Mouse (Mus musculus) forebrain, embryonic 14.5 days (tissue): ENCODE data around the gene Olfr298. TPM values are rescaled to one million over a fixed set of nuclear protein-coding genes. Genes with fewer than 3 reads are reported as not detected.

Experiments used
- ATAC-seq: fragments of 200-750 bp; cut with Nextera tagmentation; 2 replicates; pipeline ENCODE4 v1.8.0; 2017; ENCODE audit warnings: mild to moderate bottlenecking, moderate library complexity
- DNase-seq: peaks from one replicate; pipeline ENCODE4 v3.0.0-alpha.2; 2015; ENCODE audit warnings: low spot score
- H3K27ac ChIP-seq: fragments of 300-500 bp; sonication (generic); 2 replicates; pipeline ENCODE4 v1.5.1; 2014; ENCODE audit warnings: low read depth, mild to moderate bottlenecking, control low read depth, low read length, moderate library complexity
- H3K27me3 ChIP-seq: fragments of 300-500 bp; sonication (generic); replicated peaks from 2 replicates; pipeline ENCODE4 v1.6.1; 2014; ENCODE audit warnings: low read length, control low read depth, mixed read lengths; ENCODE audit not compliant: control insufficient read depth, insufficient read depth
- H3K36me3 ChIP-seq: fragments of 300-500 bp; sonication (generic); 2 replicates; pipeline ENCODE4 v1.6.1; 2014; ENCODE audit warnings: low read length, control low read depth; ENCODE audit not compliant: control insufficient read depth, insufficient read depth
- H3K4me1 ChIP-seq: fragments of 300-500 bp; sonication (generic); 2 replicates; pipeline ENCODE4 v1.6.1; 2014; ENCODE audit warnings: antibody characterized with exemption, low read length, control low read depth; ENCODE audit not compliant: control insufficient read depth, insufficient read depth
- H3K4me2 ChIP-seq: fragments of 300-500 bp; sonication (generic); 2 replicates; pipeline ENCODE4 v1.6.1; 2014; ENCODE audit warnings: mild to moderate bottlenecking, control low read depth, low read length
- H3K4me3 ChIP-seq: fragments of 300-500 bp; sonication (generic); 2 replicates; pipeline ENCODE4 v1.5.1; 2014; ENCODE audit warnings: low read depth, low read length, control low read depth
- H3K9ac ChIP-seq: fragments of 300-500 bp; sonication (generic); 2 replicates; pipeline ENCODE4 v1.6.1; 2014; ENCODE audit warnings: mild to moderate bottlenecking, low read length, control low read depth, moderate library complexity
- H3K9me3 ChIP-seq: fragments of 300-500 bp; sonication (generic); replicated peaks from 2 replicates; pipeline ENCODE4 v1.6.1; 2016; ENCODE audit warnings: low read length, control low read depth, mixed read lengths; ENCODE audit not compliant: control insufficient read depth
- WGBS: fragments of 180-500 bp; shearing (Covaris S2); extraction: QIAGEN DNeasy Blood & Tissue Kit; methylation state at CpG from one replicate; pipeline ENCODE4 v1.1.7; 2014; 5-methylcytosine and 5-hydroxymethylcytosine counted together
- polyA plus RNA-seq: library from polyadenylated mRNA; unstranded; fragments of >200 nt; fragmentation: Nextera tagmentation; extraction: Ambion mirVana; gene quantifications from 2 replicates; pipeline ENCODE4 v1.2.1, GENCODE M21; 2014

Olfr298 gene
- not detected in 2 replicates for polyA plus RNA-seq

- H3K36me3 ChIP-seq = no peaks in the 10 kb centered on the region
- 70% methylated on average over 1 of the region's 1 CpGs for WGBS
- H3K4me1 ChIP-seq = no peaks in the 10 kb centered on the region
- H3K27me3 ChIP-seq = no peaks in the 10 kb centered on the region
- H3K9me3 ChIP-seq = no peaks in the 10 kb centered on the region
- DNase-seq (no peak), ATAC-seq (no peak)
- H3K4me2 ChIP-seq = no peak within 1 kb of the TSS
- no peak within 1 kb of the TSS for H3K27ac ChIP-seq
- no peak within 1 kb of the TSS for H3K9ac ChIP-seq
- H3K4me3 ChIP-seq = no peak within 1 kb of the TSS
Observed at GRCm38 (mm10) chr7:86492384-86492783, at the start of gene Olfr298. Olfr298 (minus strand) TSS chr7:86492484.

- no peaks in the 10 kb centered on the region for H3K27me3 ChIP-seq
- DNase-seq = no peak
- no peak for ATAC-seq
- no peak within 1 kb of the TSS for H3K27ac ChIP-seq
- no peak within 1 kb of the TSS for H3K9ac ChIP-seq
- H3K4me2 ChIP-seq = no peak within 1 kb of the TSS
- no peaks in the 10 kb centered on the region for H3K9me3 ChIP-seq
- no peak within 1 kb of the TSS for H3K4me3 ChIP-seq
- no peaks in the 10 kb centered on the region for H3K4me1 ChIP-seq
- H3K36me3 ChIP-seq = no peaks in the 10 kb centered on the region
Observed at GRCm38 (mm10) chr7:86519668-86520067, 27.4 kb upstream of the Olfr298 start, which contains the start of gene Olfr297. Olfr297 (plus strand) TSS chr7:86519968.

- 73% methylated on average over 1 of the region's 1 CpGs for WGBS
- H3K27me3 ChIP-seq = no peaks in the 10 kb centered on the region
- no peak for ATAC-seq
- H3K4me1 ChIP-seq = no peaks in the 10 kb centered on the region
- H3K4me2 ChIP-seq = no peak within 1 kb of the TSS
- no peak for DNase-seq
- no peaks in the 10 kb centered on the region for H3K36me3 ChIP-seq
- no peak within 1 kb of the TSS for H3K27ac ChIP-seq
- H3K9ac ChIP-seq = no peak within 1 kb of the TSS
- no peaks in the 10 kb centered on the region for H3K9me3 ChIP-seq
- no peak within 1 kb of the TSS for H3K4me3 ChIP-seq
Observed at GRCm38 (mm10) chr7:86459621-86460020, 32.7 kb downstream of the Olfr298 start, which contains the start of gene Olfr299. Olfr299 (plus strand) TSS chr7:86459921.

Other genes with a start within 250 kb of the Olfr298 start
- gene Vmn2r76, start 246.2 kb downstream of the Olfr298 start, polyA plus RNA-seq = not detected in 2 replicates
- gene Olfr310, start 215.3 kb downstream of the Olfr298 start, polyA plus RNA-seq = not detected in 2 replicates
- gene Olfr309, start 178.8 kb downstream of the Olfr298 start, polyA plus RNA-seq = not detected in 2 replicates
- not detected in 2 replicates for gene Olfr308, start 166.9 kb downstream of the Olfr298 start, polyA plus RNA-seq
- gene Olfr307, start 154.9 kb downstream of the Olfr298 start, polyA plus RNA-seq = not detected in 2 replicates
- gene Olfr305, start 125.6 kb downstream of the Olfr298 start, polyA plus RNA-seq = not detected in 2 replicates
- gene Olfr304, start 105.8 kb downstream of the Olfr298 start, polyA plus RNA-seq = not detected in 2 replicates
- gene Olfr303, start 94.7 kb downstream of the Olfr298 start, polyA plus RNA-seq = not detected in 2 replicates
- not detected in 2 replicates for gene Olfr301, start 88.6 kb downstream of the Olfr298 start, polyA plus RNA-seq
- not detected in 2 replicates for gene Olfr299, start 32.6 kb downstream of the Olfr298 start, polyA plus RNA-seq
- not detected in 2 replicates for gene Olfr297, start 27.5 kb upstream of the Olfr298 start, polyA plus RNA-seq
- gene Olfr295, start 91.4 kb upstream of the Olfr298 start, polyA plus RNA-seq = not detected in 2 replicates
- not detected in 2 replicates for gene Olfr294, start 124.2 kb upstream of the Olfr298 start, polyA plus RNA-seq
- gene Olfr293, start 156.6 kb upstream of the Olfr298 start, polyA plus RNA-seq = not detected in 2 replicates
- gene Olfr292, start 195.8 kb upstream of the Olfr298 start, polyA plus RNA-seq = not detected in 2 replicates